Mouse (Mus musculus) testis, adult 2 months (tissue): Measurements from ENCODE around the gene Strn4. TPM values are rescaled to one million over a fixed set of nuclear protein-coding genes. Genes with fewer than 3 reads are reported as not detected.

ENCODE experiments used
- H3K27ac ChIP-seq: fragments of 200-500 bp; 2 replicates; pipeline ENCODE4 v1.5.1; 2012; ENCODE audit warnings: low read depth, low read length; ENCODE audit not compliant: control insufficient read depth, insufficient read depth
- H3K27me3 ChIP-seq: fragments of 200-500 bp; 2 replicates; pipeline ENCODE4 v1.6.1; 2012; ENCODE audit warnings: mild to moderate bottlenecking, low read length, moderate library complexity; ENCODE audit not compliant: control insufficient read depth, insufficient read depth
- H3K36me3 ChIP-seq: fragments of 200-500 bp; 2 replicates; pipeline ENCODE4 v1.6.1; 2012; ENCODE audit warnings: mild to moderate bottlenecking, low read length; ENCODE audit not compliant: control insufficient read depth, insufficient read depth
- H3K4me1 ChIP-seq: fragments of 200-500 bp; 2 replicates; pipeline ENCODE4 v1.6.1; 2012; ENCODE audit warnings: low read length; ENCODE audit not compliant: control insufficient read depth, insufficient read depth
- H3K4me3 ChIP-seq: fragments of 200-500 bp; 2 replicates; pipeline ENCODE4 v1.5.1; 2012; ENCODE audit warnings: low read depth, mild to moderate bottlenecking, low read length, moderate library complexity, mixed read lengths; ENCODE audit not compliant: control insufficient read depth
- CTCF ChIP-seq: fragments of 200-500 bp; IDR thresholded peaks from 2 replicates; pipeline ENCODE4 v1.5.1; 2012; ENCODE audit warnings: low read depth, mild to moderate bottlenecking, inconsistent platforms, low read length, moderate library complexity; ENCODE audit not compliant: control insufficient read depth, insufficient read depth, insufficient replicate concordance
- POLR2A ChIP-seq: fragments of 200-500 bp; IDR thresholded peaks from 2 replicates; pipeline ENCODE4 v1.6.1; 2012; ENCODE audit warnings: low read depth, mild to moderate bottlenecking, inconsistent platforms, low read length, moderate library complexity; ENCODE audit not compliant: control insufficient read depth
- polyA plus RNA-seq: library from polyadenylated mRNA; depleted of rRNA; stranded (reverse); fragments of >200 nt; gene quantifications from 2 replicates; pipeline ENCODE4 v1.2.3, GENCODE M21; 2012

The Strn4 gene
- polyA plus RNA-seq, 1 experiment, result 130 TPM

DNA sequence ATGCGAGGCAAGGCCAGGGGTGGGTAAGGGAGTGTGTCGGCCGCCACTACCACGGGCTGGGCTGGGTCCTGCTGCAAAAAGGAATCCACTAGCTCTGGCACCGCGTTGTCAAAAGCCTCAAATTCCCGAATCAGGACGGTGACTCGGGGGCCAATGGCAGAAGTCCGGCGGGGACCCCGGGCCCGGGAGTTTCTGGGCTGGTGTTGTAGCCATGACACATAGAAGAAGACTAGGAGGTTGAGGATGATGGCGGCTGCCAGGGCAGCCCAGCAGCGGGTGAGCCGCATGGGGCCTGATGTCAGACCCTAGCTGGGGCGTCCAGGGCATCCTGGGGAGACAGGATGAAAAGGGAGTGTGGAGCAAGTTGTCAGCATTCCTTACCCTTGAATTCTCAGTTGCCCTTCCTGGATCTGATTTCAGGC lies 4.0 kb upstream of the Strn4 start:
- Histone ChIP-seq H3K4me3 (peak overlapping the region; percentile 84), H3K27me3 (no peaks in the 10 kb centered on the region), H3K36me3 (no peaks in the 10 kb centered on the region), H3K27ac (peak overlapping the region; percentile 72), H3K4me1 (peaks cover 26% of the 10 kb centered on the region)
- no peak for TF ChIP-seq CTCF
- peak; percentile 62; the same call in 1 of the 2 replicates for TF ChIP-seq POLR2A

DNA sequence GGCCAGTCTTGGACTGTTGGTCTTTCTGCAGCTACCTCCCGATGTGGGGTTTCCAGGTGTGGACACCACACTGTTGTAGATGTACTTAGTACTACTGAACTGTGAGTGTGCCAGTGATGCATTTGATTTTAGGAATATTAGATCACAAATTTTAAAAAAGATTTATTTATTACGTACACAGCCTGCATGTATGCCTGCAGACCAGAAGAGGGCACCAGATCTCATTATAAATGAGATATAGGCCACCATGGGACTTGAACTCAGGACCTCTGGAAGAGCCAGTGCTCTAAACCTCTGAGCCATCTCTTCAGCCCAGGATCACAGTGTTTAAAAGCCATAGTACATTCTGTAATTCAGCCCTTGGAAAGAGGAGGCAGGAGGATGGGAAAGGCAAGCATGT lies 3.2 kb upstream of the Strn4 start:
- no peaks in the 10 kb centered on the region for H3K27me3 ChIP-seq
- TF ChIP-seq POLR2A (no peak), CTCF (no peak)

DNA sequence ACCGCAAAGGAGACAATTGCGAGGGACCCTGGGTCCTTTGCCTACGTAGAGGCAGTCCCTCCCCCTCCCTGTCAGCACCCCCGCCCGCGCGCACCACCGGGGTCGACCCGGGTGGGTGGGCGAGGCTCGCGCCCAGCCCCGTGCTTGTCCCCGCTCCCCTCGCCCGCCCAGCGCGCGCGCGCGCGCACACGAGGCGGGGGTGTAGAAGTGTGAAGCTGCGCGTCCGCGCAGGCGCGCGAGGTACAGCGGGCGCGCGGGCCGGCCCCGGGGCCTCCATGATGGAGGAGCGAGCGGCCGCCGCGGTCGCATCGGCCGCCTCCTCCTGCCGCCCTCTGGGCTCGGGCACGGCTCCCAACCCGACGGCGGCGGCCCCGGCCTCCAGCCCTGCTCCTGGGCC lies 387 bp downstream of the Strn4 start:
- peaks cover 28% of the 10 kb centered on the region for H3K4me1 ChIP-seq
- no peaks in the 10 kb centered on the region for H3K27me3 ChIP-seq
- peak overlapping the region; percentile 91 for H3K4me3 ChIP-seq
- H3K27ac ChIP-seq, result peak overlapping the region; percentile 92
- TF ChIP-seq POLR2A (peak; percentile 57; the same call in 1 of the 2 replicates), CTCF (no peak)
- H3K36me3 ChIP-seq, result no peaks in the 10 kb centered on the region; the same call in 1 of the 2 replicates

More for the DNA sequence above, 3.2 kb upstream of the Strn4 start:
- peaks cover 32% of the 10 kb centered on the region for H3K4me1 ChIP-seq
- H3K27ac ChIP-seq, result no peak overlapping the region
- peak overlapping the region; percentile 84 for H3K4me3 ChIP-seq
- H3K36me3 ChIP-seq, result no peaks in the 10 kb centered on the region

DNA sequence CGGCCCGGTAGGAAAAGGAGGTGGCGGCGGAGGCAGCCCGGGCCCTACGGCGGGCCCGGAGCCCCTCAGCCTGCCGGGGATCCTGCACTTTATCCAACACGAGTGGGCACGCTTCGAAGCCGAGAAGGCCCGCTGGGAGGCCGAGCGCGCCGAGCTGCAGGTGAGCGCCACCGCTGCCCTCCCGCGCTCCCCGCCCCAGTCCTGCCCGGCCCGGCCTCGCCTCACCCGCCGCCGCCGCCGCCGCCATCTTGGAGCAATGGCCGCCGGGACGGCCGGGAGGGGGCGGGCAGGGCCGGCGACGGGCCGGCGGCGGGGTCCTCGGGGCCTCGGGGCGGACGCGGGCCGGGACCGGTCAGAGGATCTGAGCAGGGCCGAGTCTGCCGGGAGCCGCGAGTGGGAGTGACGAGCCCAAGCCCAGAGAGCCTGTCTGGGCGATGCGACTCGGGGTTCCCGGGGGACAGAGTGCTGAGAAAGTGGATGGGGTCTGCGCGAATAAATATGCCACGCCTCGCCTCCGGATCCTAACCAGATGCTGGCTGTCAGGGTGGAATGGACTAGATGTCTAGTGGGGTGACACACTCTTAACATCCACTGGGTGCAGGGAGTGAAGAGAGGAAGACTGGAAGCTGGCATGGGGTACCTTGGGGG lies 910 bp downstream of the Strn4 start, which contains the start of gene Fkrp:
Gene Fkrp (minus strand): TSS at position 258 of the 648 bp plus-strand sequence.
- Histone ChIP-seq H3K4me1 (peaks cover 23% of the 10 kb centered on the region), H3K4me3 (peak within 1 kb of the TSS; percentile 91), H3K36me3 (no peaks in the 10 kb centered on the region; the same call in 1 of the 2 replicates), H3K27ac (peak within 1 kb of the TSS; percentile 92), H3K27me3 (no peaks in the 10 kb centered on the region)
- TF ChIP-seq POLR2A, result no peak
- TF ChIP-seq CTCF, result no peak

DNA sequence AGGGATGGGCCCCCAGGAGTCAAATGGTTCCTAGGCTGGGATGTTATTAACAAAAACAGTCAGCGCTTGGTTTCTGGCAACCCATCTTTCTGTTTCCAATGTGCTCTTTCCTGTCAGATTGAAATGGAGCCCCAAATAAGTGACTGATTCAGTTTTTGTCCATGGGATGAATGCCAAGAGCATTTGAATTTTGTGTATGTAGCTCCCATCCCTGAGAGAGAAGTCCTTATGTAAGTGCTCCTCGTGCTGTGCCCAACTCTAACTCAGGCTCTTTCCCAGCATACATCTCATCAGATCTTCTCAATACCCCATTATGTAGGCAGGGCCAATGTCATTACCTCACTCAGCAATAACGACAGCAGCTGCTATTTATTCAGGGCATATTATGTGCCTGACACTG lies 2.0 kb downstream of the Strn4 start:
- H3K27ac ChIP-seq, result no peak overlapping the region
- H3K4me3 ChIP-seq, result peak overlapping the region; percentile 91
- H3K36me3 ChIP-seq, result no peaks in the 10 kb centered on the region; the same call in 1 of the 2 replicates
- TF ChIP-seq CTCF (no peak), POLR2A (no peak)
- H3K27me3 ChIP-seq, result no peaks in the 10 kb centered on the region
- peaks cover 16% of the 10 kb centered on the region for H3K4me1 ChIP-seq

DNA sequence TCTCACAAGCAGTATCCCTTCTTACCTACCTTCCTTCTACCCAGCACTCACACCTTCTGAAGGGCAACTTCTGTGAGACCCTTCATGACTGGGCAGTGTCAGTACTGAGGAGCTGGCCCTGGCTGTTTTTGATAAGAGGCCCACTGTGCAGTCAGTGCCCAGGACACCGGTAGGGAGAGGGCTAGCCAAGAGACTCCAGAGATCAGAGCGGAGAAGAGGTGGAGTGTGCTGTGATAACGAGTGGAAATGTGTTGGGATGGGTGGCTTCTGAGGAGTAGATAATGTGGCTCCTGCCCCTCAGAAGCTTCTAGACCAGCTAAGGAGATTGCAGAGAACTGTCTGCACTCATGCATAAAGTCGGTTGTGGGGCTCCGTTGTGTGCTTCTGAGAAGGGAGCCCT lies 4.1 kb downstream of the Strn4 start:
- Histone ChIP-seq H3K4me1 (peaks cover 16% of the 10 kb centered on the region), H3K4me3 (no peak overlapping the region), H3K36me3 (peaks cover 2% of the 10 kb centered on the region; the same call in 1 of the 2 replicates), H3K27ac (no peak overlapping the region), H3K27me3 (no peaks in the 10 kb centered on the region)
- TF ChIP-seq CTCF, result no peak
- TF ChIP-seq POLR2A, result no peak

DNA sequence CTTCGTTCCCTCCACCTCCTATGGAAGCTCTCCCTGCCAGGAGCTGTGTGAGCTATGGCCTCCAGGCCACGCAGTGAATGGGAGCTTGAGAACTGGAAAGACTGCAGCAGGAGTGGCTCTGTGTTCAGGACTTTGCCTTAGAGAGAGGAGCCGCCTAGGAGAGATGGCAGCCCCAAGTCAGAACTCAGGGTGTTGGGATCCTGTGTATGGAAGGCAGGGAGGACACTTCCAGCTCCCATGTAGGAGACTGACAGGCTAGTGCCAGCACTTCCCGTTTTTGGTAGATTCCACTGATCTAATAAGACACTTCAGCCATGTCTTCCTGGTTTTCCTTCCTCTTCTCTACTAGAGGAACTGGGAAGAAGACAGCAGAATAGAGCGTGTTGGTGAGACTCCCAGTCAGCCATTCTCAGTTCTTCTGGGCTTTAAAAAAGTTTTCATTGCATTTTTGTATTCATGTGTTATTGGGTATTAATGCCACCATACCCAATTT lies 4.6 kb downstream of the Strn4 start:
- Histone ChIP-seq H3K4me1 (peaks cover 16% of the 10 kb centered on the region), H3K36me3 (peaks cover 2% of the 10 kb centered on the region; the same call in 1 of the 2 replicates), H3K27me3 (no peaks in the 10 kb centered on the region), H3K4me3 (no peak overlapping the region), H3K27ac (no peak overlapping the region)
- TF ChIP-seq POLR2A (no peak), CTCF (no peak)
